Comparison of ENCODE assay signal across 17 mouse cellular contexts in the genomic region with DNA sequence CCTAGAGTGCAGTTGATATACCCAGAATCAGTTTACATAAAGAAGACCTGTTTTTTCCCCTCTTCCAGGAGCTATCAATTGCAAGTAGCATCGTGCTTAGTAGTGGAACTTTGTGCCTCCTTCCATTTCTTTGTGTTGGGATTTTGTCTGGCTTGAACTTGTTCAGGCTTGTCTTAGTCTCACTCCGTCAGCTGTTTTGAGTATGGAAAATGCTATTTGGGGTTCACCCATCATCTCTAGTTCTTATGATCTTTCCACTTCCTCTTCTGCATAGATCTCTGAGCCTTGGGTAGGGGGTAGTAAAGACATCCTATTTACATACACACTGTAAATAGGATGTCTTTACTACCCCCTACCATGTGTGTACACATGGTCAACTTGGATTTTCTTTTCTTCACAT.
"Had no signal": no experiment of that assay in that cellular context is flagged by ENCODE, and none has a peak within 500 bp of the region (broad histone marks: within the 10 kb centered on the region; RNA-seq: fewer than 3 reads in every experiment).

No protein-coding gene starts in this region.

- H3K27ac ChIP-seq: neural tube, embryonic 12.5 days; neural tube, embryonic 13.5 days; neural tube, embryonic 15.5 days; stomach, embryonic 15.5 days; stomach, postnatal 0 days had no signal

- H3K36me3 ChIP-seq: neural tube, embryonic 12.5 days; neural tube, embryonic 13.5 days; neural tube, embryonic 15.5 days; stomach, embryonic 15.5 days had no signal

- H3K4me3 ChIP-seq: neural tube, embryonic 12.5 days; neural tube, embryonic 13.5 days; neural tube, embryonic 15.5 days; stomach, embryonic 15.5 days had no signal

- H3K4me1 ChIP-seq: neural tube, embryonic 12.5 days; neural tube, embryonic 13.5 days; neural tube, embryonic 15.5 days; stomach, embryonic 15.5 days had no signal

- H3K9ac ChIP-seq: neural tube, embryonic 12.5 days; neural tube, embryonic 13.5 days; neural tube, embryonic 15.5 days; stomach, embryonic 15.5 days had no signal

- H3K9me3 ChIP-seq: neural tube, embryonic 12.5 days; neural tube, embryonic 13.5 days; neural tube, embryonic 15.5 days; stomach, embryonic 15.5 days had no signal

- DNase-seq: retina, postnatal 1 day; right cerebral cortex, adult 18-20 months; right cerebral cortex, postnatal 14 days; right cerebral cortex, postnatal 25 days; right cerebral cortex, postnatal 4 days; spleen, adult 18-20 months; thymus, adult 18-20 months; thymus, adult 2 months; thymus, postnatal 14 days; thymus, postnatal 25 days; thymus, postnatal 36 days; thymus, postnatal 4 days had no signal

- H3K27me3 ChIP-seq: neural tube, embryonic 12.5 days; neural tube, embryonic 13.5 days; neural tube, embryonic 15.5 days; stomach, embryonic 15.5 days had no signal

- H3K4me2 ChIP-seq: neural tube, embryonic 12.5 days; neural tube, embryonic 13.5 days; neural tube, embryonic 15.5 days; stomach, embryonic 15.5 days had no signal
